Mouse (Mus musculus): ENCODE data around the gene Dlg2. TPM values are rescaled to one million over a fixed set of nuclear protein-coding genes. Genes with fewer than 3 reads are reported as not detected.
A peak's percentile ranks its signal among the peaks of the same experiment; 100 is the strongest.

Gene Dlg2
- polyA plus RNA-seq, 1 experiment from 2014 or later = 7.2 TPM

- WGBS = 88% methylated on average over 1 of the region's 1 CpGs
- no peaks in the 10 kb centered on the region for H3K36me3 ChIP-seq
- H3K27me3 ChIP-seq = no peaks in the 10 kb centered on the region
- H3K4me2 ChIP-seq (replicated peaks) = no peak overlapping the region
- no peaks in the 10 kb centered on the region for H3K9me3 ChIP-seq (replicated peaks)
- H3K9ac ChIP-seq = no peak overlapping the region
- H3K4me3 ChIP-seq (replicated peaks) = no peak overlapping the region
- no peak overlapping the region for H3K27ac ChIP-seq (replicated peaks)
- H3K4me1 ChIP-seq = no peaks in the 10 kb centered on the region
- no peak for ATAC-seq (ENCODE audit: insufficient number of reproducible peaks, low FRiP score, low TSS enrichment, low read depth)
Observed at GRCm38 (mm10) chr7:92044966-92045365, 1568.5 kb downstream of the Dlg2 start.

GRCm38 (mm10) chr7:92047271-92047670, 1570.8 kb downstream of the Dlg2 start:
- ATAC-seq (ENCODE audit: insufficient number of reproducible peaks, low FRiP score, low TSS enrichment, low read depth) = no peak
- H3K9me3 ChIP-seq (replicated peaks) = no peaks in the 10 kb centered on the region
- H3K4me1 ChIP-seq = no peaks in the 10 kb centered on the region
- no peak overlapping the region for H3K27ac ChIP-seq (replicated peaks)
- no peaks in the 10 kb centered on the region for H3K36me3 ChIP-seq
- no peaks in the 10 kb centered on the region for H3K27me3 ChIP-seq
- no peak overlapping the region for H3K9ac ChIP-seq
- H3K4me3 ChIP-seq (replicated peaks) = no peak overlapping the region
- H3K4me2 ChIP-seq (replicated peaks) = no peak overlapping the region
- WGBS = 47% methylated on average over 2 of the region's 2 CpGs

- ATAC-seq (ENCODE audit: insufficient number of reproducible peaks, low FRiP score, low TSS enrichment, low read depth) = no peak
- Histone ChIP-seq H3K4me2 (replicated peaks) (no peak overlapping the region), H3K4me3 (replicated peaks) (no peak overlapping the region), H3K36me3 (no peaks in the 10 kb centered on the region), H3K9me3 (replicated peaks) (no peaks in the 10 kb centered on the region), H3K4me1 (no peaks in the 10 kb centered on the region), H3K9ac (no peak overlapping the region), H3K27ac (replicated peaks) (no peak overlapping the region), H3K27me3 (no peaks in the 10 kb centered on the region)
- 83% methylated on average over 1 of the region's 1 CpGs for WGBS
Observed at GRCm38 (mm10) chr7:92048876-92049275, 1572.4 kb downstream of the Dlg2 start.

- Histone ChIP-seq H3K4me1 (no peaks in the 10 kb centered on the region), H3K27me3 (no peaks in the 10 kb centered on the region), H3K4me2 (replicated peaks) (no peak overlapping the region), H3K9me3 (replicated peaks) (no peaks in the 10 kb centered on the region), H3K27ac (replicated peaks) (no peak overlapping the region), H3K9ac (no peak overlapping the region), H3K4me3 (replicated peaks) (no peak overlapping the region), H3K36me3 (no peaks in the 10 kb centered on the region)
- ATAC-seq (ENCODE audit: insufficient number of reproducible peaks, low FRiP score, low TSS enrichment, low read depth) = no peak
- 55% methylated on average over 4 of the region's 4 CpGs for WGBS
Observed at GRCm38 (mm10) chr7:92066851-92067250, 1590.4 kb downstream of the Dlg2 start.

GRCm38 (mm10) chr7:92087429-92087828, 1611.0 kb downstream of the Dlg2 start:
- Histone ChIP-seq H3K9me3 (replicated peaks) (no peaks in the 10 kb centered on the region), H3K27me3 (no peaks in the 10 kb centered on the region), H3K9ac (no peak overlapping the region), H3K27ac (replicated peaks) (no peak overlapping the region), H3K4me3 (replicated peaks) (no peak overlapping the region), H3K4me2 (replicated peaks) (no peak overlapping the region), H3K36me3 (no peaks in the 10 kb centered on the region), H3K4me1 (no peaks in the 10 kb centered on the region)
- ATAC-seq (ENCODE audit: insufficient number of reproducible peaks, low FRiP score, low TSS enrichment, low read depth) = no peak
- WGBS = 58% methylated on average over 2 of the region's 3 CpGs

- no peaks in the 10 kb centered on the region for H3K36me3 ChIP-seq
- ATAC-seq (ENCODE audit: insufficient number of reproducible peaks, low FRiP score, low TSS enrichment, low read depth) = no peak
Observed at GRCm38 (mm10) chr7:92093860-92094259, 1617.4 kb downstream of the Dlg2 start.

GRCm38 (mm10) chr7:92095198-92095597, 1618.7 kb downstream of the Dlg2 start:
- Histone ChIP-seq H3K27ac (replicated peaks) (no peak overlapping the region), H3K9me3 (replicated peaks) (no peaks in the 10 kb centered on the region), H3K36me3 (no peaks in the 10 kb centered on the region), H3K9ac (no peak overlapping the region), H3K4me2 (replicated peaks) (no peak overlapping the region), H3K27me3 (no peaks in the 10 kb centered on the region), H3K4me3 (replicated peaks) (no peak overlapping the region), H3K4me1 (no peaks in the 10 kb centered on the region)
- 63% methylated on average over 3 of the region's 3 CpGs for WGBS
- no peak for ATAC-seq (ENCODE audit: insufficient number of reproducible peaks, low FRiP score, low TSS enrichment, low read depth)

More at GRCm38 (mm10) chr7:92093860-92094259, 1617.4 kb downstream of the Dlg2 start:
- no peak overlapping the region for H3K27ac ChIP-seq (replicated peaks)
- H3K9me3 ChIP-seq (replicated peaks) = no peaks in the 10 kb centered on the region
- H3K4me1 ChIP-seq = no peaks in the 10 kb centered on the region
- 0% methylated on average over 3 of the region's 3 CpGs for WGBS
- no peak overlapping the region for H3K9ac ChIP-seq
- no peaks in the 10 kb centered on the region for H3K27me3 ChIP-seq
- no peak overlapping the region for H3K4me2 ChIP-seq (replicated peaks)
- H3K4me3 ChIP-seq (replicated peaks) = no peak overlapping the region

GRCm38 (mm10) chr7:92100847-92101246, 1624.4 kb downstream of the Dlg2 start:
- Histone ChIP-seq H3K27me3 (no peaks in the 10 kb centered on the region), H3K9ac (no peak overlapping the region), H3K4me3 (replicated peaks) (no peak overlapping the region), H3K4me1 (no peaks in the 10 kb centered on the region), H3K27ac (replicated peaks) (no peak overlapping the region), H3K4me2 (replicated peaks) (no peak overlapping the region), H3K36me3 (no peaks in the 10 kb centered on the region), H3K9me3 (replicated peaks) (no peaks in the 10 kb centered on the region)
- WGBS = 80% methylated on average over 2 of the region's 2 CpGs
- no peak for ATAC-seq (ENCODE audit: insufficient number of reproducible peaks, low FRiP score, low TSS enrichment, low read depth)

GRCm38 (mm10) chr7:92102892-92103543, 1626.5 kb downstream of the Dlg2 start:
- peak; percentile 51; the same call in 1 of the 2 replicates for ATAC-seq (ENCODE audit: insufficient number of reproducible peaks, low FRiP score, low TSS enrichment, low read depth)
- Histone ChIP-seq H3K4me2 (replicated peaks) (no peak overlapping the region), H3K9me3 (replicated peaks) (no peaks in the 10 kb centered on the region), H3K27ac (replicated peaks) (no peak overlapping the region), H3K27me3 (no peaks in the 10 kb centered on the region), H3K36me3 (no peaks in the 10 kb centered on the region), H3K4me1 (no peaks in the 10 kb centered on the region), H3K4me3 (replicated peaks) (no peak overlapping the region), H3K9ac (no peak overlapping the region)
- WGBS = 17% methylated on average over 4 of the region's 4 CpGs

- no peak overlapping the region for H3K4me3 ChIP-seq (replicated peaks)
- no peak for ATAC-seq (ENCODE audit: insufficient number of reproducible peaks, low FRiP score, low TSS enrichment, low read depth)
- H3K4me2 ChIP-seq (replicated peaks) = no peak overlapping the region
- H3K4me1 ChIP-seq = no peaks in the 10 kb centered on the region
- H3K9ac ChIP-seq = no peak overlapping the region
- 29% methylated on average over 2 of the region's 2 CpGs for WGBS
- H3K9me3 ChIP-seq (replicated peaks) = no peaks in the 10 kb centered on the region
- H3K36me3 ChIP-seq = no peaks in the 10 kb centered on the region
- H3K27me3 ChIP-seq = no peaks in the 10 kb centered on the region
- H3K27ac ChIP-seq (replicated peaks) = no peak overlapping the region
Observed at GRCm38 (mm10) chr7:92105477-92105876, 1629.0 kb downstream of the Dlg2 start.

- Histone ChIP-seq H3K4me3 (replicated peaks) (no peak overlapping the region), H3K36me3 (no peaks in the 10 kb centered on the region), H3K9me3 (replicated peaks) (no peaks in the 10 kb centered on the region), H3K27me3 (no peaks in the 10 kb centered on the region), H3K27ac (replicated peaks) (no peak overlapping the region), H3K4me2 (replicated peaks) (no peak overlapping the region), H3K4me1 (no peaks in the 10 kb centered on the region), H3K9ac (no peak overlapping the region)
- 84% methylated on average over 2 of the region's 2 CpGs for WGBS
- ATAC-seq (ENCODE audit: insufficient number of reproducible peaks, low FRiP score, low TSS enrichment, low read depth) = no peak
Observed at GRCm38 (mm10) chr7:92105956-92106355, 1629.5 kb downstream of the Dlg2 start.

- H3K36me3 ChIP-seq = no peaks in the 10 kb centered on the region
- no peaks in the 10 kb centered on the region for H3K27me3 ChIP-seq
- no peak overlapping the region for H3K4me3 ChIP-seq (replicated peaks)
- 86% methylated on average over 4 of the region's 4 CpGs for WGBS
- no peak overlapping the region for H3K4me2 ChIP-seq (replicated peaks)
- H3K9me3 ChIP-seq (replicated peaks) = no peaks in the 10 kb centered on the region
- H3K27ac ChIP-seq (replicated peaks) = no peak overlapping the region
- no peak for ATAC-seq (ENCODE audit: insufficient number of reproducible peaks, low FRiP score, low TSS enrichment, low read depth)
- no peaks in the 10 kb centered on the region for H3K4me1 ChIP-seq
- H3K9ac ChIP-seq = no peak overlapping the region
Observed at GRCm38 (mm10) chr7:92113065-92113464, 1636.6 kb downstream of the Dlg2 start.
